Mouse (Mus musculus): Measurements from ENCODE around the gene Nxnl2. TPM values are rescaled to one million over a fixed set of nuclear protein-coding genes. Genes with fewer than 3 reads are reported as not detected.
"Not testable (repeated sequence)": the region's sequence is repeated elsewhere in the genome, so short reads cannot be mapped to it uniquely, and the experiment has no call there.

Nxnl2 gene
- total RNA-seq, 2 experiments from 2014 or later = 0.25 TPM

DNA sequence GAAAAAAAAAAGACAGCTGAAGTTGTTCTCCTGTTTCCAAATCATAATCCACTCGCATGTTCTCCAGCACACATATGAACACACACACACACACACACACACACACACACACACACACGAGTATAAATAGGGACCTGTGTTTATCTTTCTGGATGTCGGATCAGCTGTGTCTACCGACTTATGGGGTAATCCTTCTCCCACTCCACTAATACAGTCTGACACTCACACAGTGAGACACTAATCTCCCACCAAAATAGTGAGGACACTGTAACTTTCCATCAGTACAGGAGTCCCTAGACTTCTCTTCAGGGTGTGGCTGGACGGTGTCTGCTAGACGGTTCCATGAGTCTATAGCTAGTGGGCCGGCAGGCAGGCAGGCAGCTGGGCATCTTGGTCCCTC, 11.4 kb downstream of the Nxnl2 start:
- no peak for DNase-seq

DNA sequence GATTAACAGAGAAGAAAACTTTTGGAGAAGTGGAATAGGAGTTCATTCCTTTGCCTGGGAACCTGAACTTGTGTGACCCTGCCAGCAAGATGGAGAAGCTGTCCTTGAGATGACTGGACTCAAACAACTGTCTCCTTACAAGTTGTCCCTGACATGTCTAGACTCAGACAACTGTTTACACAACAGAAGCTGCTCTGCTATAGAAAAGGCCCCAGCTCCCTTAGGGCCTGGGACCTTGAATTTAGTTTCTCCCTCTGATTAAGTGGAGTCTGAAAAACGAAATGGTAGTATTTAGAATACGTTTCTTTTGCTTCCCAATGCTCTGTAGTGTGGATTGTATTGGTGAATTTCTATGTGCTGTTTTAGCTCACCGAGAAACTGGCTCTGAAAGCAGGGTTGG, 14.1 kb downstream of the Nxnl2 start:
- DNase-seq = no peak

DNA sequence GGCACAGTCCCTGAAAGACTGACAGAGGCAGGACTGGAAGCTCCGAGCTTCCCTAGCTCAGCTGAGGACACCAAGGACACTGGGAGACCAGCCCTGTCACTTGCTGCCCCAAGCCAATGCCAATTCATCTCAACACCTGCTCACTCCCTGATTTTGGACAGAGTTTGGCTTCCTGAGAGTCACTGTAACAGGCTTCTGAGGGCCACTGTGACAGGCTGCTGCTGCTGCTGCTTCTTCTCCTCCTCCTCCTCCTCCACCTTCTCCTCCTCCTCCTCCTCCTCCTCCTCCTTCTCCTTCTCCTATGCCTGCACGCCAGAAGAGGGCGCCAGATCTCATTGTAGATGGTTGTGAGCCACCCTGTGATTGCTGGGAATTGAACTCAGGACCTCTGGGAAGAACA, 19.5 kb downstream of the Nxnl2 start:
- no peak for DNase-seq

DNA sequence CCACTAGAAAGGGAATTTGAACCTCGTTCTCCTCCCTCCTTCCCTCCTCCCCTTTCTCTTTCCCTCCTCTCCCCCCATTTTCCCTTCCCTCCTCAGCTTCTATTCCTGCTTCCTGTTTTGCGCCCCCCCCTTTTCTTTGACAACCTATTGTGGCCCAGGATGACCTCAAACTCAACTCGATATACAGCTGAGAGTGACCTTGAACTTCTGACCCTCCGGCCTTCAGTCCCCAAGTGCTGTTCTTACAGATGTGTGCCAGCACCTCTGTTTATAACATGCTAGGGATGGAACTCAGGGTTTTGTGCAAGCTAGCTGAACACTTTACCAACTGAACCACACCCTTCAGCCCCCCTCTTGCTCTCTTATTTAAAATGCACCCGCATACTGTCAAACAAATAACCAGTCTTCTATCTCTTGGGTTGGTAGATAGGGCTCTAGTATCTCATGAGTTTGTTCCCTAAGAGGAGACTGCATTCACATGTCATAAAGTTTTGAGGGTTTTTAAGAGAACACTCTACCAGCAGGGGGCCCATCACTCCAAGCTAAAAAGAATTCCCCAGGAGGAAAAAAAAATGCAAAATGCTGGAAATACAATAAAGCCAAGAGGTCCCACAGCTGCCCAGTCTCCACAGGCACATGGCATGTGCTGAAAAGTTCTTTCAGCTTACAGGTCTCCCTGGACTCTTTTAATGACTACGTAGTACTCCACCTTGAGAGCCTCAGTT, 20.8 kb downstream of the Nxnl2 start:
- no peak for DNase-seq

DNA sequence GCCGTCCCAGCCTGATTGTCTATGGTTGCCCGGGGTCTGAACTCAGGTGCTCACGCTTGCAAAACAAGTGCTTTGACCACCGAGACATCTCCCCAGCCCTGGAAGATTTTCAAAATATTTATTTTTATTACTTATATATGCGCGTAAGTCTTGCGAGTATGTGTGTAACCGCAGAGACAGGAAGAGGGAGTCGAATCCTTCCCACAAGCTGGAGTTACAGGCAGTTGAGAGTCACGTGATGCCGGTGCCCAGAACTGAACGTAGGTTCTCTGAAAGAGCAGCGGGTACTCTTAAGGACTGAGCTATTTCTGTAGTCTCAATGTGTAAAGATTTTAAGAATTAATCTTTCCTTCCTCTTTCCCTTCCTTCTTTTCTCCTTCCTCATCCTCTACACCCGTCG, 23.1 kb downstream of the Nxnl2 start:
- DNase-seq = no peak

DNA sequence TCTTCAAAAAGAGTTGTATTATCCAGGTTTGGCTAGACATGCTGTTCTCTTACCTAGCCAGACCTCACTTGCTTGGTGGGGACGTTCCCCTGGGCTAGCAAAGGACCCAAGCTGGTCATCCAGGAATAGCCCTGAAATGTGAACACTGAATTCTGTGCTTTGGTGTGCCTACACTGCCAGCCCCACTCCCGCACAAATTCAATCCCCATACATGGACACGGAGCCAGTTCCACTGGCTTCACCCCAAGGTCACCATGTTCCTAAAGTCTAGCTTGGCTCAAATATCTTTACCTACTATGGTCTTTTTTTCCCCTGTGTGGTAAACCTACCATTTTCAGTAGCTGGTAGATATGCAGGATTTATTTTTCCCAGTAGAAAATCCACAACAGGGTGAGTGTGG, 26.9 kb downstream of the Nxnl2 start:
- no peak for DNase-seq

DNA sequence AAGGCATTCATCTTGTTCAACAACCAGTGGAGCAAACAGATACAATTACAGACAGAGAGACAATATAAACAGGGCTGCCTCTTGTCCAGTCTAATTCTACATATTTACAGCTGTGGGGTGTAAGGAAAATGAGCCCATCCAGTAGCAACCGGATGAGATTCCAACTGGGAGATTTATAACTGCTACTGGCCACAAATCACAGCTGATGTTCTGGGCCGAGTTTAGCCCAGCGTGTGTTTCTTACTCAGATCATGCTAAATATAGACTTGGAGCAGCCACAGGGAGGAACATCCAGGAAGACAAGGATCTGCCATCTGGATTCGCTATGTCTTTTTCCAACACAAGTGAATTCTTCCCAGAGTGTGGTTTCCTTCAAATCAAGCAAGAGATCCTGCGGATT, 27.4 kb downstream of the Nxnl2 start:
- peak in 1 of 2 experiments; percentile 13 for DNase-seq

DNA sequence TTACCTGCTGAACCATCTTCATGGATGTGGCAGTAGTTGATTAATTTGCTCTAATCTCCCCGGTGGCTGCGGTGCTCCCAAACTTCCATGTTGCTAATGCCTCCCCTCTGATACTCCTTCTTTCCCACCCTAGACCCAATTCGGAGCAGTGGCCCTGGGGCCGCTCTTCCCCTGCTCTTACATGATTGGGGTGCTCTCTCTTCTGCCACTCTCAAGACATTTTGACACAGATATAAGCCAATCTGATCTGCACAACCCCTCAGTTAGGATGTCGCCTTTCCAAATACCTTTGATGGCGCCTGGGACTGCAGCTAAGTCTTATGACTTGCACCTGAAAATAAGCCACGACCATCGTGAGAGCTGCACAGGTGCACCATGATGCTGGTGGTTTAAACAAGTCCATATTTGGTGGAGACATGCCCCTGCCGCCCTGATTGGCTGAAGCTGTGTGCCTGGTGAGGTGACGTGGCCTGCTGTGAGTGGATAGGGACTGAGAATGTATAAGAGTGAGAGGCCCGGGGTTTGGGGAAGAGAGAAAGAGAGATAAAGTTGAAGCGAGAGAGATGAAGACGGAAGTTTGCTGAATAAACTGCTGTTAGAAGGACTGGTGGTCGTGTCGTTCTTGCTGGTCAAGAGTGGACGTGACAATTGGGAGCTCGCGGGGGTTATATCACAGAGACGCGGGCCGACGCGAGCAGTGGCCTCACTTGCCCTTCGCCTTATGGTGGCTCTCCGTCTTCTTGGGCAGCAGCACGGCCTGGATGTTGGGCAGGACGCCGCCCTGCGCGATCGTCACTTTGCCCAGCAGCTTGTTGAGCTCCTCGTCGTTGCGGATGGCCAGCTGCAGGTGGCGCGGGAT, 31.4 kb downstream of the Nxnl2 start:
- DNase-seq = not testable (repeated sequence)

DNA sequence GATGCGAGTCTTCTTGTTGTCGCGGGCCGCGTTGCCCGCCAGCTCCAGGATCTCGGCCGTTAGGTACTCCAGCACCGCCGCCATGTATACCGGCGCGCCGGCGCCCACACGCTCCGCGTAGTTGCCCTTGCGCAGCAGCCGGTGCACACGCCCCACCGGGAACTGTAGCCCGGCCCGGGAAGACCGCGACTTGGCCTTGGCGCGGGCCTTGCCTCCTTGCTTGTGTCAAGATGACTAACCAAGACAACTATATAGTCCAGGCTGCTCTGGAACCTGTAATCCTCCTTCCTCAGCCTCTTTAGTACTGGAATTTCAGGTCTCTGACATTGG, 32.0 kb downstream of the Nxnl2 start:
- DNase-seq = peak; percentile 46 to 56

DNA sequence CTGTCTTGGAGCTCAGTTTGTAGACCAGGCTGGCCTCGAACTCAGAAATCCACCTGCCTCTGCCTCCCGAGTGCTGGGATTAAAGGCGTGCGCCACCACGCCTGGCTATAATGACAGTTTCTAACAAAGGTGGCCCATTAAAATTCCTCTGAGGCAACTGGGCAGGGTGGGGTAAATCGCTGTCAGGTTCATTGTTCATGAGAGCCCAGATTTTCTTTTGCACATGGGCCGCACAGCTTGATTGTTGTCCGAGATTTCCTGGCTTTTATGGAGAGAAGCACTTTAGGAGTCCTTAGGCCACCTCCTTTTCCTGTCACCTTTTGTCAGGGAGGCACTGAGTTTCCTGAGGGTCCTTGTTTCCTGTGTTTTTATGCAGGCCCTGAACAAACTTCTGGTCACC, 32.6 kb downstream of the Nxnl2 start:
- DNase-seq = no peak

DNA sequence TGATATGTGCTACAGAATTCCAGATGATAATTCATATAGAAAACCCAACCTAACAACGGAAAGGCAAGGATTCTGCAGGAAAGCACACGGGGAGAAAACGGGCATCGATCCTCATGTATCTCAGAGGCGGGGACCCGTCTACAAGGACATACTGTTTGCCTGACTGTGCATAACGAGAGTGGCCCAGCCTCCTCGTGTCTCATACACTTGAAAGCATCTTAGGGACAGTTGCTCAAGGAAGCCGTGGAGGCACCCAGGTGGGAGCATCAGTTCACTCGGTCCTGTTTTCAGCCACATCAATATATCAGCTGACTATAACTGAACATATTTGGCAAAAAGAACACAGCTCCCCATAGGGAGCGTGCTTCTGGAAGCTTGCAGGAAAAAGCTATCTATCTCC, 33.3 kb downstream of the Nxnl2 start:
- DNase-seq = not testable (repeated sequence)

DNA sequence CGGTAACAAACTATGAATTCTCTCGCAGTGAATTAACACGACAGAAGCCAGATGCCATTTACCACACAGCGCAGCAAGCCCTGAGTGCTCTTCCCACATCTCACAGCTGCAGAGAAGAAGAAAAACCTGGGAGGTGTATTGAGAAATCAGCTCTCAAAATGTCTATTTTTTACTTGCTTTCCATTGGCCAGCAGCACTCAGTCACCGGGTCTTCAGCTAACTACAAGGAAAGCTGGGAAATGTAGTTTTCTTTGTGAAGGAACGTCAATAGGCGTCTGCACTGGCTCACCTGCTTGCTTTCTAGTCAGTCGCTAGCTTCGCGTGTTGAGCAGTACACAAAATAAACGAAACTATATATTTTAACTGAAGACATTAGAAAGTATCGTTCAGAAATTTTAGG, 37.1 kb downstream of the Nxnl2 start:
- DNase-seq = no peak

DNA sequence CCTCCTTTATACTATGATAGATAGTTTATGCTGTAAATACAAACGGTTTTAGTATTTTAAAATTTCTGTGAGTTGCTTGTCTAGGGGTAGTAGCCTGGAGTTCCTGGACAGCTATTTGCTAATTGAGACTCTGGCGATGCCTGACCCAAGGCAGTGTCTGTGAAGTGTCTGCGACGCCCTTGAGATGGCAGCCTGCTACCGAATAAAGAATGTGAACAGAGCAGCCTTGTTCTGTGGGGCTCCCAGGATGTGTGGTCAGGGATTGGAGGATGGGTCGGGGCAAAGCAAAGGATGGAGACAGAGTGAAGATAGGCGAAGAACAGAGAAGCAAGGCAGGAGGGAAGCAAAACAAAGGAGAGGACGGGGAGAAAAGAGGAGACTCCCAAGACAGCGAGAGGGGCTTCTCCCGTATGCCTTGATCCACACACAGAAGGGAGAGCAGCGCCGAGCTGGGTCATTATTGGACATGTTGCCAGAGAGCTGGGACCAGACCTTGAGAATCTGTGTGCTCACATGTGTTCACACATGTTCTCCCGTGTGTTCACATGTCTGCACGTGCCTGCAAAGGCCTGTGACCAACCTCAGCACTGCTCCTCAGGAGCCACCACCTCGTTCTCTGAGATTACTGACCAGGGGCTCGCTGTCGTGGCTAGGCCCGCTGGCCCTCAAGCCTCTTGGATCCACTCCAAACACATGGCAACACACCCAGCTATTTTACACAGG, 37.7 kb downstream of the Nxnl2 start:
- DNase-seq = peak in 1 of 2 experiments; percentile 29

DNA sequence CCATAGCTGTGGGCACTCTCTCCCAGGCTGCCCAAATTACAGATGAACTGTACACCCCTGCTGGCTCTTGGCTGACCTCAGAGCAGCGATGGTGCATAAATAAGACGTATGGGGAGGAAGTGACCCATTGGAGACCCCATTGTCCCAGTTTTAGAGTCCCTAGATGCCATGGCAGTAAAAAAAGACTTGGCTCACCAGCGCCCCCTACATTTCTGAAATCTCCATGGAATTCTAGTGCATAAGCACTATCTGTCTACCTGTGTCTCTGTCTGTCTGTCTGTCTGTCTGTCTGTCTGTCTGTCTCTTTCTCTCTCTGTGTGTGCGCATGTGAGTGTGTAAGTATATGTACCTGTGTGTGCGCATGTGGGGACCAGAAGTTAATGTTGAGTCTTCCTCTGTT, 39.8 kb downstream of the Nxnl2 start:
- DNase-seq = no peak

DNA sequence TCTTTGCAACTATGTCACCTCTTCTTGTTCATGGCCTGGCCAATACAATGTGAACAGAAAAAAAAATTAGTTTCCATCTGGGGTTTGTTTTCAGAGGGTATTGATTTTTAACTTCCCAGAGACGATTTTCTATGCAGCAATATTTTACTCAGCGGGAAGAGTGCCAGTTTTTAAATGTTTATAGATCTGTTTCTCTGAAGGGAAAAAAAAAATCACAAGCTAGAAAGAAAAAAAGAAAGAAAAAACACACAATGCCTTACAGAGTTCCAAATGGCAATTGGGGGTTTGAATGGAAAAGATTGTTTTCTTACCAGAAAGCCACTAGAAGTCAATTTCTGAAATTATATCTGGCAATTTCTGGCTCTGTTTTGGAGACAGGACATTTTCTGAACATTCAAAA, 43.9 kb downstream of the Nxnl2 start:
- no peak for DNase-seq

DNA sequence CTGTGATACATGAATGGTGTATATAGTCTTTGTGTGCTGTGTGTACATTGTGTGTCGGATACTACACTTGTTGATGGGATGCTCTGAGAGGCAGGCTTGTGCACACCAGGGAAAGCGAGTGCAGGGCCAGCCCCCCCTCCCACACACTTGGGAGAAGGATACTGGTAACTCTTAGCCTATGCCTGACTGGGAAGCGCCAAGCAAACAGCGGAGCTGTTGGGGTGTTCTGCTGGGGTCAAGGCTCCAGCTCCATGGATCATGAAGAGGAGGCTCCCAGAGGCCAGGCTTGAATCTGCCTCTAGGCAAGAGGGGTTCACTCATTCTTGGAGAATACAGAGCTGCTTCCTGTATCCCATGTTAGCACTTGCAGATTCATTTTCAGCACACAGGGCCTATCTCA, 50.1 kb downstream of the Nxnl2 start:
- DNase-seq = no peak

DNA sequence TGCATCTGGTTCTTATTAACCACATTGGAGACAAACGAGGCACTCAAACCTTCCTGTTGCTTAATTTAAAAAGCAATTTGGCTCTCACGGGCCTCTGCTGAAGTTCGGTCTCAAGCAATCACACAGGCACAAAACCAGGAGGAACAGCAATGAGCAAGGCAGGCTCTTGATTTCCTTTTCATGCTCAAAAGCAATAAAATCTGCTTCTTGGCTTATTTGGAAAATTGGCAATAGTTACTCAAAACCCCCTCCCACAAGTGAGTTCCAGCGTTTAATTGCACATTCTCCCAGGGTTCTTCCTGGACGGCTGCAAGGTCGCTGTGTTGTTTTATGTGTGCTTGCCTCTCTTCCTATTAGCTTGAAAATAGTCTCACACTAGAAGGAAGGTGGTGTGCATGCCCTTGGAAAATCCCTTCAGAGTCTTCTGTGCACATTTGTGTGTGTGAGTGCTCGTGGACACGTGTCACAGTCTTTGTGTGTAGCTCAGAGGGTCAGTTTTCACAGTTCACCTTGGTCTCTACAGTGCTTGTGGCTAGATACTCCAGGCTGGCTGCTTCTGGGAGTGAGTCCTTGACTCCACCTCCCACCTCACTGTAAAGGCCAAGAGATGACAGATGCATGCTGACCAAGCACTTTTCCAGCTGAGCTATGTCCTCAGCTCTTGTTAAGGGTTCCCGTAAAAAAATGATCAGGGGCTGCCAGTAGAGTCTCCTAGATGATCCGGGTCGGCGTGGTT, 50.8 kb downstream of the Nxnl2 start:
- DNase-seq = no peak

Small RNA genes within 50 kb of the gene (microRNA-seq; reads per million reads assigned to microRNA genes)
- 0 reads per million in 2 experiments for gene Gm44341

Other genes with a start within 250 kb of the Nxnl2 start
- 100 to 1,000 TPM; 165 to 172 TPM for gene Spin1, start 70.1 kb upstream of the Nxnl2 start, total RNA-seq (2021)
- 1 to 10 TPM; 5.5 to 6.0 TPM for gene S1pr3, start 237.6 kb downstream of the Nxnl2 start, total RNA-seq (2021)